Mouse (Mus musculus) liver, embryonic 11.5 days (tissue): ENCODE measurements around the gene Plekhg2. TPM values are rescaled to one million over a fixed set of nuclear protein-coding genes. Genes with fewer than 3 reads are reported as not detected.

ENCODE experiments used
- ATAC-seq: fragments of 200-750 bp; cut with Nextera tagmentation; replicated peaks from 2 replicates; pipeline ENCODE4 v1.8.0; 2017; ENCODE audit warnings: moderate number of reproducible peaks, mild to moderate bottlenecking, moderate TSS enrichment, moderate library complexity; ENCODE audit not compliant: low FRiP score
- DNase-seq: peaks from one replicate; pipeline ENCODE4 v3.0.0-alpha.2; 2017; ENCODE audit warnings: low spot score
- H3K27ac ChIP-seq: fragments of 300-500 bp; sonication (generic); 2 replicates; pipeline ENCODE4 v1.5.1; 2014; ENCODE audit warnings: mild to moderate bottlenecking, low read depth, low read length, control low read depth
- H3K27me3 ChIP-seq: fragments of 300-500 bp; sonication (generic); replicated peaks from 2 replicates; pipeline ENCODE4 v1.6.1; 2014; ENCODE audit warnings: low read length, mixed read lengths; ENCODE audit not compliant: control insufficient read depth, insufficient read depth
- H3K36me3 ChIP-seq: fragments of 300-500 bp; sonication (generic); 2 replicates; pipeline ENCODE4 v1.6.1; 2014; ENCODE audit warnings: mild to moderate bottlenecking, low read length, moderate library complexity, mixed read lengths; ENCODE audit not compliant: control insufficient read depth, insufficient read depth
- H3K4me1 ChIP-seq: fragments of 300-500 bp; sonication (generic); replicated peaks from 2 replicates; pipeline ENCODE4 v1.6.1; 2014; ENCODE audit warnings: low read length, mixed read lengths; ENCODE audit not compliant: control insufficient read depth, insufficient read depth
- H3K4me2 ChIP-seq: fragments of 300-500 bp; sonication (generic); 2 replicates; pipeline ENCODE4 v1.6.1; 2014; ENCODE audit warnings: mild to moderate bottlenecking, control low read depth, moderate library complexity
- H3K4me3 ChIP-seq: fragments of 300-500 bp; sonication (generic); 2 replicates; pipeline ENCODE4 v1.5.1; 2014; ENCODE audit warnings: low read depth, low read length, control low read depth
- H3K9ac ChIP-seq: fragments of 300-500 bp; sonication (generic); 2 replicates; pipeline ENCODE4 v1.6.1; 2014; ENCODE audit warnings: low read depth, low read length, control low read depth
- H3K9me3 ChIP-seq: fragments of 300-500 bp; sonication (generic); 2 replicates; pipeline ENCODE4 v1.6.1; 2016; ENCODE audit warnings: low read length, inconsistent platforms, mixed read lengths; ENCODE audit not compliant: control insufficient read depth
- WGBS: fragments of 180-500 bp; shearing (Covaris S2); extraction: QIAGEN DNeasy Blood & Tissue Kit; methylation state at CpG from one replicate; pipeline ENCODE4 v1.1.7; 2014; 5-methylcytosine and 5-hydroxymethylcytosine counted together
- polyA plus RNA-seq: library from polyadenylated mRNA; unstranded; fragments of >200 nt; fragmentation: Nextera tagmentation; extraction: Ambion mirVana; gene quantifications from 2 replicates; pipeline ENCODE4 v1.2.1, GENCODE M21; 2014

Plekhg2 gene
- polyA plus RNA-seq, 1 experiment from 2014 or later: 34.4 TPM

- Histone ChIP-seq H3K36me3 (peaks cover 12% of the 10 kb centered on the region), H3K27ac (peak overlapping the region; percentile 89), H3K4me3 (peak overlapping the region; percentile 41), H3K4me1 (peaks cover 72% of the 10 kb centered on the region), H3K27me3 (no peaks in the 10 kb centered on the region), H3K4me2 (peak overlapping the region; percentile 92), H3K9me3 (no peaks in the 10 kb centered on the region), H3K9ac (peak overlapping the region; percentile 61)
- peak; percentile 42 for ATAC-seq
- peak; percentile 73 for DNase-seq
- WGBS: 3% methylated on average over 30 of the region's 30 CpGs
These were observed 8.8 kb upstream of the Plekhg2 start for GRCm38 (mm10) chr7:28381017-28381790.

- ATAC-seq (no peak), DNase-seq (no peak)
- Histone ChIP-seq H3K4me1 (peaks cover 74% of the 10 kb centered on the region), H3K4me3 (peak within 1 kb of the TSS; percentile 80), H3K27ac (peak within 1 kb of the TSS; percentile 89), H3K4me2 (peak within 1 kb of the TSS; percentile 92), H3K27me3 (no peaks in the 10 kb centered on the region), H3K36me3 (peaks cover 10% of the 10 kb centered on the region), H3K9me3 (no peaks in the 10 kb centered on the region), H3K9ac (peak within 1 kb of the TSS; percentile 85)
- WGBS: 35% methylated on average over 17 of the region's 17 CpGs
These were observed 8.0 kb upstream of the Plekhg2 start, which contains the start of gene Zfp36 for GRCm38 (mm10) chr7:28380237-28381016. Zfp36 (minus strand) TSS chr7:28380253.

- Histone ChIP-seq H3K9me3 (no peaks in the 10 kb centered on the region), H3K4me1 (peaks cover 78% of the 10 kb centered on the region), H3K4me3 (peak overlapping the region; percentile 80), H3K9ac (peak overlapping the region; percentile 85), H3K27me3 (no peaks in the 10 kb centered on the region), H3K4me2 (peak overlapping the region; percentile 92), H3K27ac (peak overlapping the region; percentile 89), H3K36me3 (peaks cover 7% of the 10 kb centered on the region; the same call in 1 of the 2 replicates)
- DNase-seq: peak; percentile 95
- WGBS: under 1% methylated on average over 53 of the region's 53 CpGs
- peak; percentile 73 for ATAC-seq
These were observed 6.6 kb upstream of the Plekhg2 start for GRCm38 (mm10) chr7:28378769-28379651.

- Histone ChIP-seq H3K36me3 (peaks cover 7% of the 10 kb centered on the region; the same call in 1 of the 2 replicates), H3K9ac (peak overlapping the region; percentile 85), H3K9me3 (no peaks in the 10 kb centered on the region), H3K27ac (peak overlapping the region; percentile 89), H3K4me2 (peak overlapping the region; percentile 92), H3K27me3 (no peaks in the 10 kb centered on the region), H3K4me1 (peaks cover 78% of the 10 kb centered on the region), H3K4me3 (peak overlapping the region; percentile 80)
- WGBS: 25% methylated on average over 32 of the region's 32 CpGs
- ATAC-seq: no peak
- no peak for DNase-seq
These were observed 5.8 kb upstream of the Plekhg2 start for GRCm38 (mm10) chr7:28378066-28378690.

- peak overlapping the region; percentile 85 for H3K9ac ChIP-seq
- 61% methylated on average over 18 of the region's 18 CpGs for WGBS
- H3K4me1 ChIP-seq: peaks cover 70% of the 10 kb centered on the region
- peak overlapping the region; percentile 80 for H3K4me3 ChIP-seq
- no peaks in the 10 kb centered on the region for H3K27me3 ChIP-seq
- DNase-seq (no peak), ATAC-seq (no peak)
- H3K27ac ChIP-seq: peak overlapping the region; percentile 89
- peaks cover 7% of the 10 kb centered on the region; the same call in 1 of the 2 replicates for H3K36me3 ChIP-seq
- H3K9me3 ChIP-seq: no peaks in the 10 kb centered on the region
- H3K4me2 ChIP-seq: peak overlapping the region; percentile 92
These were observed 5.0 kb upstream of the Plekhg2 start for GRCm38 (mm10) chr7:28377190-28378065.

DNA sequence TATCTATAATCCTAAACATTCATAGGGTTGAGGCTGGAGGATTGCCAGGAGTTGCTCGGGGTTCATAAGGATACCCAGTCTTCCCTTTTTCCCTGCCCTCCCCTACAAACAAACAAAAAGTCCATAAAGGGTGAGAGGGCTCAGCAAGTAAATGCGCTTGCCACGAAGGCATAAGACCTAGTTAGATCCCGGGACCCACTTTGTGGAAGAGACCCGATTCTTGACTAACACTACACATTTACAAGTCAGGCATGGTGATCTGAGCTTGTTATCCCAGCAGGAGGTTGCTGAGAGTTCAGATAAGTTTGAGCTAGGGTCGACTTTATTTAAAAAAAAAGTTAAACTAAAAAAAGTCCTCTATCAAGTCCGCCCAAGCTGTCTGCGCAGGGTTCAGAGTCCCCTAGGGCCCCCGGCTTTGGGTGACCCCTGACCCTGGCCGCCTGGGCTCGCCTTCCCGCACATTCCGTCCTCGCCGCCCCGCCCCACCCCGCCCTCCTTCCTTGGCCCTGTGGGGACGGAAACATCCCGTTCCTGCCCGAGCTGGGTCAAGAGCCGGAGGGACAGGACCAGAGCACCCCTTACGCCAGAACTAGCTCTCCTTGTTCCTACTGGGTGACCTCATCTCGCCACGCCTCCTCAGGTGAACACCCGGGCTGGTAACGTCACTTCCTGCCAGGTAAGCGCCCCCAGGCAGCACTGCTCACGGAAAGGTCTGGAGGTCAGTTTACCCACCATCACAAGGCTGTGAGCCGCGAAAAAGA lies 3.8 kb upstream of the Plekhg2 start:
- H3K4me3 ChIP-seq: peak overlapping the region; percentile 51
- no peak for ATAC-seq
- peak overlapping the region; percentile 97 for H3K27ac ChIP-seq
- H3K4me1 ChIP-seq: peaks cover 61% of the 10 kb centered on the region
- H3K27me3 ChIP-seq: no peaks in the 10 kb centered on the region
- H3K9ac ChIP-seq: peak overlapping the region; percentile 74
- H3K4me2 ChIP-seq: peak overlapping the region; percentile 92
- H3K36me3 ChIP-seq: peaks cover 7% of the 10 kb centered on the region; the same call in 1 of the 2 replicates
- no peaks in the 10 kb centered on the region for H3K9me3 ChIP-seq
- peak; percentile 72 for DNase-seq
- WGBS: 5% methylated on average over 30 of the region's 30 CpGs
